Mouse (Mus musculus) right cerebral cortex, postnatal 4 days (tissue): ENCODE measurements around the gene Acsbg2.
"Not testable (repeated sequence)": the region's sequence is repeated elsewhere in the genome, so short reads cannot be mapped to it uniquely, and the experiment has no call there.

Source experiments
- DNase-seq: peaks from one replicate; pipeline ENCODE4 v3.0.0-alpha.2; 2022

Acsbg2 gene

DNA sequence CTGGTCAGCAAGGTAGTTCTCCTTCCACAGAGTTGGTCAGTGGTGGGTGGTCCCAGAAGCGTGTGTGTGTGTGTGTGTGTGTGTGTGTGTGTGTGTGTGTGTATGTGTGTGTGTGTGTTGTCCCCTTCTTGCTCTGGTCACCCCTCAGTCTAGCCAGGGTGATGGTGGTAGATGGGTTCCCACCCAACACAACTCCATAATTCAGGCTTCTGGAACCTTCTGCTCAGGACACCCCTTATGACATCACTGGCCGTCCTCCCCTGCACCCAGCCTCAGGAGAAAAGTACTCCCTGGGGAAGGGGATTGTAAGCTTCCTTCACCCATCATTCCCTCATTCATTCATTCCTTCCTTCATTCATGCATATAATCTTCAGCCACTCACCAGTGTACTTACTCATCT is at the start of gene Acsbg2:
Gene Acsbg2, minus strand, starts transcription at position 211 of the 400 bp plus-strand sequence.
- DNase-seq: no peak

DNA sequence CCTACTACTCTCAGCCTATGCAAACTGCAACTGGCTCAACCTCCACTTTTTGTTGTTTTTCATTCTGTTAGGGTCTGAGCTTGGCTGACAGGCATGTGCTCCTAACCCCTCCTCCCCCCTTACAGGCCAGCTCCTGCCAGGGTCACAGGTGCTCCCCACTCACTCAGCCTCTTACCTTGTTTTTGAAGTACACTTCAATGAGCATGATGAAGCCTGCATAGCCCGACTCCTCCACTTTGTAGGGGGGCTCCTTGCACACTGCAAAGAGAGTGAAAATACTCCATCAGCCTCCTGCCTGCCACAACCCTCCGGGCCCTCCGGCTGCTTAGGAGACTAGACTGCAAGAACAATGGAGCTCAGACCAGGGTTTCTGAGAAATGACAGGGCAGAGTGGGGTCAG is 45.5 kb upstream of the Acsbg2 start:
- DNase-seq: no peak

DNA sequence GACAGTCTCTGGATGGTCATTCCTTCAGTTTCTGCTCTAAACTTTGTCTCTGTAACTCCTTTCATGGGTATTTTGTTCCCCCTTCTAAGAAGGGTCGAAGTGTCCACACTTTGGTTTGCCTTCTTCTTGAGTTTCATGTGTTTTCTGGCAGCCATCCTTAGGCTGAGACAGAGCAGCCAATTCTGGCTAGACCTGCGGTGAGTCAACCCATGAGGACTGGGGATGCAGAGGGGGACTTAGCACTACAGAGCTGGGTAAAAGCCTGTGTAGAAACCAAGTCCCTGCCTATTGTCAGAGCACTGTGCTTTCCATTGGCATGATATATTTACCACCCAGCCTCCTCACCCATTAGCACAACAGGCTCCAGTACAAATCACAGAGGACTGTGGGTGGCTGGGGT is 42.9 kb upstream of the Acsbg2 start:
- DNase-seq: no peak

DNA sequence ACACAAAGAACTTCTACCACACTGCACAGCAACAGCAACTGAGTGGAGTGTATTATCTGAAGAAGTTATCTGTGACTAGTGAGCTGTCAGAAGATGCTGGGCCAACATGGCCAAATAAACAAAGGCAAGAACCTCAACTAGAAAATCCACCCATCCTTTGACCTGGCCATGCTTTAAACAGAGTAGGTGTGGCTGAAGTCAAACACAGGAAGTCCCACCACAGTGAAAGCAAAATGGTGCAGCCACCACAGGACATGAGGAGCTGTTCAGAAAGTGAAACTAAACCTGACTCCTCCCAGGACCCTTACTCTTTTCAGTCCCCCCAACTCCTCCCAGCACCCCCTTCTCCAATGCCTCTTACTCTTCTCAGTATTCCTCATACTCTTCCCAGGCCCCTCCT is 39.2 kb upstream of the Acsbg2 start:
- no peak for DNase-seq

DNA sequence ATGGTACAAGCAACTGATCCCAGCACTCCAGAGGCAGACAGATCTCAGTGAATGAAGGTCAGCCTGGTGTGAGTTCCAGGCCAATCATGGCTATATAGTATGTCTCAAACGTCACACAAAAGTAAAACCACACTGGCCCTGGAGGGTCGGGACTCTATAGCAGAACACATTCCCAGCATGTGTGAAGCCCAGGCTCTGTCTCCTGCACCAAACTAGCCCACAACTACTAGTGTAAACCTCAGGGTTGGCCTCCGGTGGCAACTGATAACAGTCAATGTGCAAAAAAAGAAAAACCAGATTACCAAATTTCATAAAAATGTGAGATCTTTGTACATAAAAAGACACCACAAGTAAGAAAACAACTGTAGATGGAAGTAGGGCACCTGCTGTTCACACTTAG is 38.8 kb upstream of the Acsbg2 start:
- no peak for DNase-seq

DNA sequence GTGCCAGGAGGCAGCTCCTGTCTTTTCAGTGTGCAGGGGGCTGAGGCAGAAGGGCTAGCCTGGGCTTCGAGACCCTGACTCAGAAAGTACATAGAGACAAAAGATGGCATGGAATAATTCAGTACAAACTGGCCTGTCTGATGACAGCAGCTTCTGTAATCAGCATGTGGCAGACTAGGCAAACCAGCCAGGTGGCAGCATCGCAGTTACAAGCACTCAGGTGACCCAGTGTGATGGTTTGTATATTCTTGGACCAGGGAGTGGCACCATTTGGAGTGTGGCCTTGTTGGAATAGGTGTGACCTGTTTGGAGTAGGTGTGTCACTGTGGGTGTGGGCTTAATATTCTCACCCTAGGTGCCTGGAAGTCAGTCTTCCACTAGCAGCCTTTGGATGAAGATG is 35.5 kb upstream of the Acsbg2 start:
- not testable (repeated sequence) for DNase-seq

DNA sequence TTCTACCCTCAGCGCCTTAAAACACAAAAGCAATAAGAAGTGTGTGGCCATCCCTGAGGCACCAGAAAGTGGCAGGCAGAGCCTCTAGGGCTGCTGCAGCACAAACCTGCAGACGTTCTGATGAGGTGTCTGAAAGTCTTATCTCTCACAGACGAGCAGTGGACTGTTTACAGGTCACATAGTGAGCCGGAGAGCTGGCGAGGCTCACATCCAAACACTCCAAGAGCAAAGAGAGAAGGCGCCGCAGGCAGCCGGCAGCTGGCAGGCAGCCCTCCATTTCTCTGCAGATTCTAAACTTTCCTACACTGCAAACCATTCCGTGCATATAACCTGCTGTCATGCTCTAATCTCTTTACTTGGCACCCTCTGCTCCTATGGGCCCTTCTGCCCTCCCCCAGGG is 33.6 kb upstream of the Acsbg2 start:
- DNase-seq: no peak

DNA sequence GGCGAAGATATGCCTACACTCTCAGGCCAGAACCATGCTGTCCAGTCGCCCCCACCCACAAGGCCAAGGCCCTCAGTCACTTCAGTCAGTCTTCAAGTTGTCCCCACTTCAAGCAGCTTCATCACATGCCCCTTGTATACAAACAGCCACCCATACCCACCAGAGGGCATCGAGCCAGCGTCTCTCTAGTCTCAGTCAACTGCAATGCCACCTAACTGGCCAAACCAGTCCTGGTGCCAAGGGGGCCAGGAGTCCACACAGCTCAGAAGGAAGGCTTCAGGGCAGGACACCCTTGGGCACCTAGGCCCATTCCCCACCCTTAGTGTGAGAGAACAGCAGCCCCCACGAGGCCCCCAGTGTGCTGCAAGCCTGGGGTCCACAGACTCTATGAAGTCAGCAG is 32.8 kb upstream of the Acsbg2 start:
- DNase-seq: no peak

DNA sequence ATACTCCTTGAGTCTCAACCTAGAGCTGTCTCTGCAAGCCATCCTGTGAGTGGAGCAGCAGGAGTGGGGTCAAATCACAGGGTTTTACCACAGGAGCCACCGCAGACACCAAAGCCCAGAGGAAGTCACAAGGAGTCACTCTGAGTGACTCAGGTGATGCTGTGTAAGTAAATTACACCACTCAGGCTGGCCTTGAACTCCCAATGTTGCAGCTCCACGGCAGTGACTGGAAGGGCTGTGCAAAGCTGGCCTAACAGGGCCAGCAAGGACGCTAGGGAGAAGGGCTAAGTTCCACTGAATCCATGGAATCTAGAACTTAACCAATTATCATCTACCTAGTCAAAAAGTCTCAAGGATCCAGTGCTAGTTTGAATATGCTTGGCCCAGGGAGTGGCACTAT is 31.9 kb upstream of the Acsbg2 start:
- no peak for DNase-seq

DNA sequence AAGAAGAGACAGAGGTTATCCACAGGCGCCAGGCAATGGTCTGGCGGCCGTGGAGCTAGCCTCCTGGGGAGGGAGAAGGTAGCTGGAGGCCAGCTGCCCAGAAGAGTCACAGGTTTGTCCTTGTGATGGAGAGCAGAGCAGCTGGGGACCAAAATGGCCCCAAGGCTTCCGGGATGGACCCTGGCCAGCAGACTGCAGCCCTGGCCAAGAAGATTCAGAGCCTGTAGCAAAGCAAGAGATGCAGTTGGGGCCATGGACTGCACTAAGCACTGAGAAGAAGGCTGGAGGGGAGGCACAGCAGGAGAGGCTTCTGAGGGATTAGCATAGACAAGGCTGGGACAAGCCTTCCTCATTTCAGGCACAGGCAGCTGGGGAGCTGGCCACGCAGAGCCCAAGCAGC is 28.5 kb upstream of the Acsbg2 start:
- DNase-seq: no peak

DNA sequence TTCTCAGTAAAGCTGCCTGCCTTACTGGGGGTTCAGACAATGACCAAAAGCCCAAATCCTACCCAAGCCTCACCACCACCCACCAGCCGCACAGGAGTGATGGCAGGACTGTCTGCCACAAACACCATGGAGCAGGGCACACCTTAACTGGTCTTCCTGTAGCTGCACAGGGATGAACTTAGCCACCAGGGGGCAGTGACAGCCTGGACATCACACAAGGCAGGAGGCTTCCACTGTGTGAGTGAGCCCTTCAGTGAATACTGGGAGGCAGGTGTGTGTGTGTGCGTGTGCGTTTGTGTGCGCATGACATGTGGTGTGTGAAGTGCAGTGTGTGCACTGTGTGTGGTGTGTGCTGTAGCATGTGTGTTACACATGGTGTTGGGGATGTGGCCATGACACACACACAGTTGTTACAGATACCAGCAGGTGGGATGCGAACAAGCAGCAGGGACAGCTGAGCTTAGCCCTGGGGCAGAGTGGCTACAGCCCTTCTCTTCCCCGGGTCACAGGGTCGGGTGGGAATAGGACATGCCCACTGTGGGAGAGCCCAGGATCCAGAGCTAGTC is 23.5 kb upstream of the Acsbg2 start:
- peak; percentile 79 for DNase-seq

DNA sequence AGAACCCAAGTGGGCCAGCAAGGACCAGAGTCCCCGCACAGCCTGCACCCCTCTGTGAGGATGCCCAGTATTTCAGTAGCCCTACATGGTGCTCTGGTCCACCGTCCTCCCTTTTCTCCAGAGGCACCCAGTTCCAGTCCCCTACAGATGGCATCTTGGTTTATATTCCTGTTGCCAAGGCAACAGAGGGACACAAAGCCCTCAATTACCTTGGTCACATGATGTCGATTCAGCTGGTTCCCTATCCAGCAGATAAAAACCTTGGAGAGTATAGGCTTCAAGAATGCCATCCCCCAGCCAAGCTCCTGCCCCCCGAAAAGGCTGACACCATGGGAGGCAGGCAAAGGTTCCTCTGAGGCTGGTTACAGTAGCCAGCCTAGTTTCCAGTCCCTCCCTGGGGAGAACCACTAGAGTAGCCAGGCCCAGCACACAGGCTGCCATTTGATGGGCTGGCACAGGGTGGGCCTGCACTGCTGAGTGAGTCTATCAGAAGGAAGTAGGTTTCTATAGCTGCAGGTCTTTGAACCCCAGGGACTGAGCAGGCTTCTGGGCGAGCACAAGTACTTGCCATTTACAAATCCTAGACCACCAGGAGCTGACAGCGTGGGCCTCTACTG is 22.4 kb upstream of the Acsbg2 start:
- DNase-seq: no peak

DNA sequence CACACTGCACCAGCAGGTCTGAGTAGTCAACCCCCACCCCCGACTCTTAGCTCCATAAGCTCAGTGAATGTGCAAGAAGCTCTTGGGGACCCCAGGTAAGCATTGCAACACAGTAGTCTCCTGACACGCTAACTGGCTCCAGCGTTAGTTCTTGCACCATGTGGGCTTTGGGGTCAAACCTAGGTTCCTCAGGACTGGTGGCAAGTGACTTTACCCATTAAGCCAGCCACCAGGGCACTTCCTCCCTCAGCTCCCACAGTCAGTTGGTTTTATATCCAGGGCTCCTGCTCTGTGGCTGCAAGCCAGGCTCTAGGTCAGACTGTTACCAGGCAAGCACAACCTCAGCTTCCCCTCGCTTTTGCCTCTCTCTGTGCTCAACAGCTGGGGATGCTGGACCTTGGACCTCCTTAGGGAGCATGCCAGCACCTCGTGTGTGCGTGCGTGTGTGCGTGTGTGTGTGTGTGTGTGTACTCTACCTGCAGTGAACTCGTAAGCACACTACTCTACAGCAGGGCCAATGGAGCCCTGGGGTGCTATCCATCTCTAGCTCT is 21.2 kb upstream of the Acsbg2 start:
- no peak for DNase-seq

DNA sequence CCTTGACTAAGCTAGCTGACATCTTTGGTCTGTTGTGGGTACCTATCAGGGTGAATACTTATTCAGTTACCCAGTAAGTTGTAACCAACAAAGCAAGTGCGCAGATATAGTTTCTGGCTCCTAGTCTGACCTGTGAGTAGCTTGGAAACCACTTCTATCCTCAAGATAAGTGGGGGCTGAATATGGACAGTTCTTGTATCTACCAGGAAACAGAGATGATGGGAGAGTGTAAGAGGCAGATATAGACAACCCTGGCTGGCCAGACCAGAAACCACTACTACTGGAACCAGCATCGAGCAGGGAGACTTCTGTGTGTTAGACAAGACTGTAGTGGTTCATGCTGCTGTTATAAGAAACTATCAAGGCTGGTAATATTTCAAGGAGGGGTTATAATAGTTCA is 15.8 kb upstream of the Acsbg2 start:
- no peak for DNase-seq

DNA sequence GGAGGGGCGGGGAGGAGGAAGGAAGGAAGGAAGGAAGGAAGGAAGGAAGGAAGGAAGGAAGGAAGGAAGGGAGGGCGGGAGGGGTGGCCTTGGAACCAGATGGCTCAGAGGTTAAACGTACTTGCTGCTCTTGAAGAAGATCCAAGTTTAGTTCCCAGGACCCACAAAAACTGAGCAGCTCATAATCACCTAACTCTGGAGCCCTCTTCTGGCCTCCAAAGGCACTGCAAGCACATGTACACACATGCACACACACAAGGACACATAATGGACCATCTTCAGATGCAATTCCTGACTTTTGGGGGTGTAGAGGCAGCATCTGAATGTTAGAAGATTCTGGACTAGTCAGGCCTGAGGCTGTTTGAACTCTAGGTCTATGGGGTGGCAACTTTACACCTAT is 13.8 kb upstream of the Acsbg2 start:
- DNase-seq: no peak

DNA sequence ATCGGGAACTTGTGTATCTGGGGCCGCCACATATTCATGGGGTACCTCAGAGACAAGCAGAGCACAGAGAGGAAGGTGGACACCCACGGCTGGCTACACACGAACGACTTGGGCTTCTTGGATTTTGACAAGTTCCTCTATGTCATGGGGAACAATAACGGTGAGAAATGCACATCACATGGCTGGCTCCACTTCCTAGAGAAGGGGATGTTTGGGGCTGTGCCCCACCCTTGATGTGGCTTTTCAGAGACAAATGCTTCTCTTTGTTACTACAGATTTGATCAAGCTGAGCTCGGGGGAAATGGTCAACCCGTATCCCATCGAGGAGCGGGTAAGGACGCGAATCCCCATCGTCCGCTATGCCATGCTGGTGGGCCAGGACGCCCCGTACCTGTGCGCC is 10.6 kb upstream of the Acsbg2 start:
- DNase-seq: no peak

DNA sequence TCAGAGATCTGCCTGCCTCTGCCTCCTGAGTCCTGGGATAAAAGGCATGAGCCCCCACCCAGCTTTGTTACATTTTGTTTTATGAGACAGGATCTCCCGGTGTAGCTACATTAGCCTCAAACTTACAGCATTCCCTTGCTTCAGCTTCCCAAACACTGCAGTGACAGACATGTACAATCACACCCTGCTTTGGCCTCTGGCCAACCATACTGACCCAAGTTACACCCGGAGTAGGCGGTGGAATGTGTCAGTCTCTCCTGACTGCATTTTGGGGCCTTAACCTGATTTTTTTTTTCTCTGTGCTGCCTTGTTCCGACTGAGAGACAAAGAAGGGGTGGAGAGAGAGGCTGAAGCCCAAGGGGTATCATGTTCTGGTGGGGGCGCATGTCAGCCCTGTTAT is 10.1 kb upstream of the Acsbg2 start:
- DNase-seq: no peak

DNA sequence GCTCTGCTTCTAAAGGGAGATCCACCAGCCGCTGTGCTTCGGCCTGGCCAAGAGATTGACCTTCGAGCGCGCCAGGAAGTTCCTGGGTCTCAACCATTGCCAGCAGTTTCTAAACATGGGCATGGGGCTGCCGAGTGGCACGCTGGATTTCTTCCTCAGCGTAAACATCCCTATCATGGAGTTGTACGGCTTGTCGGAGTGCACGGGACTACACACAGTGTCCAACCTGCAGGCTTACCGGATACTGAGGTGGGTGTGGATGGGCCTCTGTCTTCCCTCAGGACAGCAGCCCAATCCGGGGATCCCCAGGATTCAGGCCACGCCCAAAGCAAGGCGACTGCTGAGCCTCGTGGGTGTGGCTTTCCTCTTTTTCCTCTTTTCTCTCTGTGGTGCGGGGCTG is 9.4 kb upstream of the Acsbg2 start:
- DNase-seq: no peak

DNA sequence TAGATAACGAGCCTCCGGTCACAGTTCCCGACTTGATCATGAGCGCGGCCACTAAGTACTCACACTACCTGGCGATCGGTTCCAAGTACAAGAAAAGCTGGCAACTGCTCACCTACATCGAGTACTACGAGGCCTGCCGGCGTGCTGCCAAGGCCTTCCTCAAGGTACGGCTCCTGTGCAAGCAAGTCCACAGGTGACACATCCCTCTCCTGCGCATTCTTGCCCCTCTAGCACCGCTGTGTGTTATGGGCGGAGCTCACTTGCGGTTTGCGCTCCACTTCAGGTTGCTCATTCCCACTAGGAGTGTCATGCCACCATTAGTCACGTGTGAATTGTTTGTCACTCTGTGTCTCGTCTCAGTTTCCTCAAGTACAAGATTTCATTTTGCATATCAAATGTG is 3.2 kb upstream of the Acsbg2 start:
- no peak for DNase-seq

DNA sequence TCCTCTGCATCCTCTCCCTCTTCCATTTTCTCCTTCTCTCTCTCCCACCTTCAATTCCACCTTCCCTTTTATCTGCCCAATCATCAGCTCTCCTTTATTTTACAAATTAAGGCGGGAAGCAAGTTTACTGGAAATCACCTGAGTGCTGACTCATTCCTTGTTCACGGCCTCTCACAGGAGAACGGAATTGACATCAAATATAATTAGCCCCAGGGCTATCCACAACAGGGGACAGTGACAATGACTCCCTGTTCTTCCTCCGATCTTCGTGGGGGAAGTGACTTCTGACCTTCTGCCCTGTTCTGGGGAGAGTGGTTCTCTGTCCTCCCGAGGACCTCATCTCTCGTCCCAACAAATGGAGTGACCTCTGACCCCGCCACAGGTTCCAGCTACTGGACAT is 2.7 kb upstream of the Acsbg2 start:
- no peak for DNase-seq

DNA sequence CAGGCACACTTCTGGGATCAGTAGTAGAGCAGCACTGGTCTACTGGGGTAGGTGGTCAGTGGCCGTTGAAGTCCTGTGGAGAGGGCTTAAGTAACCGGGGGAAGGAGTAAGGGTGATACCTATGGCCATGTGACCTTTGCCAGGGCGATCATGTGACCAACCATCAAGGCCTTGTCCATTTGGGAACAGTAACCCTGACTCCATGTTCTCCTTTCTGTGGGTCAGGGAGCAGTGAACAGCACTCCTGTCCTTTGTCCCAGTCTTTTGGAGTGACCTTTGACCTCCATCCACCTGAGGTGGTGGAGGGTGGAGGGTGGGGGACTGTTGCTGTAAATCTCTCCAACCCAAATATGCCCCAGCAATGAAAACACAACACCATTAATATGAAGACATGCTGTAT is 2.2 kb upstream of the Acsbg2 start:
- no peak for DNase-seq

DNA sequence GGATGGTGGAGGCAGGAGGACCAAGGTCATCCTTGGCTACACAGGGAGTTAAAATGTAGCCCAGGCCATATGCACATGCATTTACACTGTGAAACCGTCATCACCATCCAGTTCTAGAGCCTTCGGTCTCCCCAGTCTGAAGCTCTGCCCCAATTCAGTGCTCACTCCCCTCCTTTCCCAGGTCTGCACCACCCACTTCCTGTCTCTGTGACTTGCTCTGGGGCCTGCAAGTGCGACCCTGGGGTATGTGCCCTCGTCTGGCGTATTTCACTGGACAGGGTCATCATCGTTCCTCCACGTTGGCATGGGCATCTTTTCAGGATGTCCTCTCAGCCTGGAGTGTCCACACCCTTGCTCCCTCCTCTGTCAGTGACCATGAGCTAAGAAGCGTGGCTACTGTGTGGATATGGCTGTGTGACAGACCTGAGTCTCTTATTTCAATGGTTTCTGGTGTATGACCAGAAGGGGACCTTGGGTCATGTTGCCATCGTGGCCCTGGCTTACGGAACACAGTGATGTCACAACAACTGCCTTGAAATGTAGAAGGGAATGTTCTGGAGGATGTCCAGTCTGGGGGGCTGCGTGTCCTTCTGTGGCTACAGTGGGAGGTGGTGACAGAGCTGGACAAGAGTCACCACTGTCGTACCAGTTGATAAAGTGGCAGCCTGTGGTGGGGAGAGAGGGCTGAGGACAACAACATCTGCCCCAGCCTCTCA is 847 bp upstream of the Acsbg2 start, which contains the start of gene 1700061G19Rik:
Gene 1700061G19Rik, plus strand, starts transcription at position 542 of the 716 bp plus-strand sequence.
- no peak for DNase-seq

DNA sequence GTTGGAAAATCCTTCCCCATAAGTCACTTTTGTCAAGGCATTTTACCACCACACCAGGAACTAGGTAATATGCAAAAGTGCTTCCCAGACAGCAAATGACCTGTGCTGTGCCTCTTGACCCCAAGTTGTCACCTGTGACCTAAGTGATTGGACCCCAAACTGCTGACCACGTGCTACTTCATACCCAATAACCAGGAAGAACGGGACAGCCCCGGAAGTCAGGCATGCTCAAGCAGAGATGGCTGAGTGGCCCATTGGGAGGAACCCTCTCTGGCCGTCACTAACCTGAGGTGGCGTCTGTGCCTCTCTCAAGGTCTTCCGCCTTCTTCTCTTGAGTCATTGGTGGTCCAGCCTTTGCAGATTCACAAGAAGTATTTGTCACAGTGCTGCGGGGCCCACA is 1.7 kb downstream of the Acsbg2 start:
- no peak for DNase-seq

DNA sequence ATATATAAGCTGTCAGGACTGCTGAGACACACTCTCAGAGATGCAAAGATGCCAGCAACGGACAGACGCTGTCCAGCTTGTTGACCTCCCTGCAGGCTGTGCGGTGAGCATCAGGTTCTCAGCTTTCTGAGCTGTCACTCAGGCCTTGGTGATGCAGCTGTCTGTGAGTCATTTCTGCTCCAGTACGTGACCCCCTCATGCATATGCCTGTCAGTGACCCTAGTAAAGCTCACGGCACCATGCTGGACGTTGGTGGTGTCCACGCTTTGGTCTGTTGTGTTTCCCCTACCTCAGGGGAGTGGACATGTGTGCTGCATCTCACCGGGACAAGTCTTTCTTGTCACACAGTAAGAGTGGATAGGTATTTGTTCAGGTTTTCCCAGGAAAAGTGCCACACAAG is 2.5 kb downstream of the Acsbg2 start:
- DNase-seq: no peak
